Mouse (Mus musculus) kidney, embryonic 15.5 days (tissue): Measurements from ENCODE around the gene Trpm5. TPM values are rescaled to one million over a fixed set of nuclear protein-coding genes. Genes with fewer than 3 reads are reported as not detected.
A peak's percentile ranks its signal among the peaks of the same experiment; 100 is the strongest.

Experiments
- ATAC-seq: fragments of 200-750 bp; cut with Nextera tagmentation; replicated peaks from 2 replicates; pipeline ENCODE4 v1.8.0; 2017; ENCODE audit warnings: moderate TSS enrichment; ENCODE audit not compliant: low FRiP score
- H3K27ac ChIP-seq: fragments of 300-500 bp; sonication (generic); 2 replicates; pipeline ENCODE4 v1.5.1; 2015; ENCODE audit warnings: mild to moderate bottlenecking, inconsistent platforms
- H3K27me3 ChIP-seq: fragments of 300-500 bp; sonication (generic); 2 replicates; pipeline ENCODE4 v1.6.1; 2015; ENCODE audit warnings: inconsistent platforms
- H3K36me3 ChIP-seq: fragments of 300-500 bp; sonication (generic); 2 replicates; pipeline ENCODE4 v1.6.1; 2015; ENCODE audit warnings: inconsistent platforms
- H3K4me1 ChIP-seq: fragments of 300-500 bp; sonication (generic); 2 replicates; pipeline ENCODE4 v1.6.1; 2015; ENCODE audit warnings: inconsistent platforms
- H3K4me2 ChIP-seq: fragments of 300-500 bp; sonication (generic); 2 replicates; pipeline ENCODE4 v1.6.1; 2015; ENCODE audit warnings: moderate library complexity, mild to moderate bottlenecking, inconsistent platforms
- H3K4me3 ChIP-seq: fragments of 300-500 bp; sonication (generic); replicated peaks from 2 replicates; pipeline ENCODE4 v1.5.1; 2015; ENCODE audit warnings: mild to moderate bottlenecking, inconsistent platforms
- H3K9ac ChIP-seq: fragments of 300-500 bp; sonication (generic); 2 replicates; pipeline ENCODE4 v1.6.1; 2015; ENCODE audit warnings: mild to moderate bottlenecking, inconsistent platforms
- H3K9me3 ChIP-seq: fragments of 300-500 bp; sonication (generic); replicated peaks from 2 replicates; pipeline ENCODE4 v1.6.1; 2016; ENCODE audit warnings: inconsistent platforms
- WGBS: fragments of 180-500 bp; shearing (Covaris S2); methylation state at CpG from one replicate; pipeline ENCODE4 v1.1.7; 2015; ENCODE audit warnings: mixed read lengths; 5-methylcytosine and 5-hydroxymethylcytosine counted together
- polyA plus RNA-seq: library from polyadenylated mRNA; unstranded; fragments of >200 nt; fragmentation: Nextera tagmentation; extraction: Ambion mirVana; gene quantifications from 2 replicates; pipeline ENCODE4 v1.2.1, GENCODE M21; 2015

Trpm5 gene
- 7.1 and 8.2 TPM in 2 replicates for polyA plus RNA-seq

GRCm38 (mm10) chr7:143094592-143095553 is at the start of gene Trpm5:
Gene Trpm5, minus strand, starts transcription at chr7:143094642.
- Histone ChIP-seq H3K36me3 (no peaks in the 10 kb centered on the region), H3K4me2 (no peak within 1 kb of the TSS), H3K4me1 (no peaks in the 10 kb centered on the region), H3K27me3 (no peaks in the 10 kb centered on the region), H3K9me3 (no peaks in the 10 kb centered on the region), H3K4me3 (no peak within 1 kb of the TSS), H3K9ac (no peak within 1 kb of the TSS), H3K27ac (no peak within 1 kb of the TSS)
- 41% methylated on average over 10 of the region's 10 CpGs for WGBS
- peak; percentile 41; the same call in 1 of the 2 replicates for ATAC-seq

DNA sequence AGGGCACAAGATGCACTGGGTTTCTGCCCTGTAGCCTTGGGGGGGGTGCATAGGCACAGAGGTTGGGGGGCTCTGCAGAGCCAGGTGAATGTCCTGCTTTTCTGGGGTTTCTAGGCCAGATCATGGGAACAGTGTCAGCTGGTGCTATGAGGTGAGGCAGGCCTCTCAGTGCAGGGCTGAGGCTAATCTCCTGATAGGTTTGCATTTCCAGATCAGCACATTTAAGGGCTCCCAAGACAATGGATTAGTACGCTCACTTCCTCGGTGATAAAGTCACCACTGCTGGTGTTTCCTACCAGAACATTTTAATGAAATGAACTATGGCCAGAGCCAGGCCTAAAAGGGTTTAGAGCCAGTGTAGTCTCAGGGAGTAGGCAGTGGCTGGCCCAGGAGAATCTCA is 48.2 kb upstream of the Trpm5 start:
- H3K27ac ChIP-seq, result no peak overlapping the region
- 89% methylated on average over 2 of the region's 2 CpGs for WGBS
- no peaks in the 10 kb centered on the region for H3K27me3 ChIP-seq
- no peaks in the 10 kb centered on the region for H3K9me3 ChIP-seq
- H3K36me3 ChIP-seq, result no peaks in the 10 kb centered on the region
- ATAC-seq, result no peak
- H3K4me1 ChIP-seq, result peaks cover 7% of the 10 kb centered on the region
- H3K9ac ChIP-seq, result no peak overlapping the region
- no peak overlapping the region for H3K4me3 ChIP-seq
- H3K4me2 ChIP-seq, result no peak overlapping the region

DNA sequence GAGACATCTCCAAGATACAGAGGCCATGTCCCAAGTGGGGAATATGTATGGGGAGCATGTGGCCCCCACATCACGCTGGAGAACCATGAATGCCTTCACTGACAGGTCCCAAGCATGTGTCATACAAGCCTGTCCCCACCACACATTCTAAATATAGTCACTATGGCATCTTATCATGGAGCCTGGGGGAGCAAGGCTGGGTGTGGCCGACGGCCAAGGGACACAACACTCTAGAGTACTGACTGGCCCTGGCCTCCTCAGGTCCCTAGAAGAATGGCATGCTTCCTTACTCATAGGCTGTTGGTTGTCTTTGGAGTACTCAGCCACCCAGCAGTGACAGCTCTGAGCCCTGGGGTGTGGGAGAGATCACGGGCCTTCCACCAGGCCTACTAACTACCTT is 45.5 kb upstream of the Trpm5 start:
- WGBS, result 82% methylated on average over 4 of the region's 4 CpGs
- H3K4me1 ChIP-seq, result peaks cover 10% of the 10 kb centered on the region; the same call in 1 of the 2 replicates
- H3K4me2 ChIP-seq, result no peak overlapping the region
- no peaks in the 10 kb centered on the region for H3K36me3 ChIP-seq
- no peak overlapping the region for H3K9ac ChIP-seq
- no peaks in the 10 kb centered on the region for H3K27me3 ChIP-seq
- no peak for ATAC-seq
- H3K27ac ChIP-seq, result no peak overlapping the region
- H3K9me3 ChIP-seq, result no peaks in the 10 kb centered on the region
- no peak overlapping the region for H3K4me3 ChIP-seq

- Histone ChIP-seq H3K9ac (no peak overlapping the region), H3K27ac (no peak overlapping the region), H3K4me2 (no peak overlapping the region), H3K9me3 (no peaks in the 10 kb centered on the region), H3K27me3 (no peaks in the 10 kb centered on the region), H3K4me3 (no peak overlapping the region), H3K4me1 (peaks cover 10% of the 10 kb centered on the region; the same call in 1 of the 2 replicates), H3K36me3 (no peaks in the 10 kb centered on the region)
- WGBS, result 36% methylated on average over 1 of the region's 1 CpGs
- ATAC-seq, result no peak
Measured at GRCm38 (mm10) chr7:143138789-143139188, 44.3 kb upstream of the Trpm5 start.

DNA sequence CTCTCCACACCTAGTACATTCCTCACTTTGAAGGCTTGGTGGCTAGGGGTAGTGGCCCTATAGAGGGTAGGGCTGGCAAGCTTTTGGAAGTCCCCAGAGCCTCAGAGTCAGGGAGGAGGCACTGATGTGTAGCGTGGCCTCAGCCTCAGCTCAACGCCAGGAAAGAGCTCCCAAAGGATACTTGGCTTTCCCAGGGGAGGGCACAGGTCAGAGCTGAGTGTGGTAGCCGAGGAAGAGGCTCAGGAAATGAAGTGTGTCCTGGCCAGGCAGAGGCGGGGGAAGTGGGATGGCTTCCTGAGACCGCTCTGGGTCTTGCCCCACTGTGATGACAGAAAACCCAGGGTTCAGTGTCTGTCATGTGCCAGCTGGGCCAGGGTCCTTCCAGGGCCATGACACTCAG is 42.1 kb upstream of the Trpm5 start:
- no peaks in the 10 kb centered on the region for H3K27me3 ChIP-seq
- no peak overlapping the region for H3K27ac ChIP-seq
- no peak overlapping the region for H3K9ac ChIP-seq
- H3K4me2 ChIP-seq, result no peak overlapping the region
- peaks cover 10% of the 10 kb centered on the region; the same call in 1 of the 2 replicates for H3K4me1 ChIP-seq
- H3K4me3 ChIP-seq, result no peak overlapping the region
- H3K9me3 ChIP-seq, result no peaks in the 10 kb centered on the region
- WGBS, result 26% methylated on average over 5 of the region's 5 CpGs
- H3K36me3 ChIP-seq, result no peaks in the 10 kb centered on the region
- no peak; the same call in 1 of the 2 replicates for ATAC-seq

DNA sequence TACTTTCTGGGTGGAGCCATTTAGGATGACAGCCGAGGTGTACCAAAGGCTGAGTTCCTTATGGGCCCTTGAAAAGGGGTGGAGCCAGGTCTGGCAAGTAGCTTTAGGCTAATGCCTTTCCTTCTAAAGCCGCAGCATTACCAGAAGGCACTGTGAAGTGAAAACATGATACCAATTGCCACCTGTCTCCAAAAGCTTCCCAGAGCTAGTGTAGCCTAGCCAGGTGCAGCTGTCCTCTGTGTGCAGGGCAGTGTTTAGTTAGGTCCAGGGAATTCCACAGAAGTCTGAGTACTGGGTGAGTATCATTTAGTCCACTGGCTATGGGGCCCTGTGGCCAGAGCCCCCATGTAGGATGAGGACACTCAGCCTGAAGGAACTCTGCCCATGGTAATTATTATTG is 41.7 kb upstream of the Trpm5 start:
- WGBS, result 45% methylated on average over 2 of the region's 2 CpGs
- no peak for ATAC-seq
- Histone ChIP-seq H3K36me3 (no peaks in the 10 kb centered on the region), H3K27me3 (no peaks in the 10 kb centered on the region), H3K4me3 (no peak overlapping the region), H3K4me1 (peaks cover 10% of the 10 kb centered on the region; the same call in 1 of the 2 replicates), H3K9me3 (no peaks in the 10 kb centered on the region), H3K4me2 (no peak overlapping the region), H3K9ac (no peak overlapping the region), H3K27ac (no peak overlapping the region)

DNA sequence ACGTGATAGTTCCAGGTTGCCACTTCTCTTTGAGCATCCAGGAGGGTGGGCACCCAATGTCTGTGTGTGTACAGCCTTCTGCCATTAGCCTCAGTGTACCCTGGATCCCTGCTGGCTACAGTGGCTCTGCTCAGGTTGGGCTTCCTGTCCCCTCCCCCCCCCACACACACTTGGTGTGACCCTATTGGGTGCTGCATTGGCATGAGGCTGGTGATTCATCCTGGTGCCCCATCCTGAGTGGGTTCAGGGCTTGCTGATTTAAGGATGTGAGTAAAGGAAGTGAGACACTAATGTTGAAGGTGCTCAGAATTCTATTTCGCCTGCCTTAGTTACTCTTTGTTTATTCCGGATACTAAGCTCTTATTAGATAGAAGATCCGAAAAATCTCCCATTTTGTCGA is 38.4 kb upstream of the Trpm5 start:
- 83% methylated on average over 5 of the region's 5 CpGs for WGBS
- ATAC-seq, result no peak
- Histone ChIP-seq H3K4me2 (no peak overlapping the region), H3K4me3 (no peak overlapping the region), H3K9ac (no peak overlapping the region), H3K4me1 (peaks cover 10% of the 10 kb centered on the region; the same call in 1 of the 2 replicates), H3K27me3 (no peaks in the 10 kb centered on the region), H3K36me3 (no peaks in the 10 kb centered on the region), H3K27ac (no peak overlapping the region), H3K9me3 (no peaks in the 10 kb centered on the region)

- 53% methylated on average over 3 of the region's 3 CpGs for WGBS
- Histone ChIP-seq H3K4me2 (peak overlapping the region; percentile 36; the same call in 1 of the 2 replicates), H3K27me3 (peaks cover 4% of the 10 kb centered on the region; the same call in 1 of the 2 replicates), H3K27ac (peak overlapping the region; percentile 90), H3K36me3 (no peaks in the 10 kb centered on the region), H3K4me1 (peaks cover 42% of the 10 kb centered on the region), H3K9me3 (no peaks in the 10 kb centered on the region), H3K9ac (no peak overlapping the region), H3K4me3 (no peak overlapping the region)
- ATAC-seq, result no peak; the same call in 1 of the 2 replicates
Measured at GRCm38 (mm10) chr7:143124902-143125301, 30.5 kb upstream of the Trpm5 start.

GRCm38 (mm10) chr7:143123876-143124669 is 29.6 kb upstream of the Trpm5 start:
- Histone ChIP-seq H3K4me2 (peak overlapping the region; percentile 36; the same call in 1 of the 2 replicates), H3K9ac (no peak overlapping the region), H3K9me3 (no peaks in the 10 kb centered on the region), H3K27me3 (peaks cover 4% of the 10 kb centered on the region; the same call in 1 of the 2 replicates), H3K36me3 (no peaks in the 10 kb centered on the region), H3K4me3 (no peak overlapping the region), H3K27ac (peak overlapping the region; percentile 90), H3K4me1 (peaks cover 50% of the 10 kb centered on the region)
- peak; percentile 92 for ATAC-seq
- WGBS, result 12% methylated on average over 6 of the region's 6 CpGs

GRCm38 (mm10) chr7:143122191-143122590 is 27.7 kb upstream of the Trpm5 start:
- peak overlapping the region; percentile 48; the same call in 1 of the 2 replicates for H3K27ac ChIP-seq

GRCm38 (mm10) chr7:143119826-143120225 is 25.4 kb upstream of the Trpm5 start:
- 66% methylated on average over 3 of the region's 3 CpGs for WGBS
- no peak overlapping the region for H3K4me2 ChIP-seq
- no peak for ATAC-seq
- H3K27ac ChIP-seq, result peak overlapping the region; percentile 89
- H3K4me3 ChIP-seq, result no peak overlapping the region
- no peaks in the 10 kb centered on the region for H3K36me3 ChIP-seq
- no peaks in the 10 kb centered on the region for H3K9me3 ChIP-seq
- no peak overlapping the region for H3K9ac ChIP-seq
- peaks cover 52% of the 10 kb centered on the region for H3K4me1 ChIP-seq
- H3K27me3 ChIP-seq, result no peaks in the 10 kb centered on the region

More at GRCm38 (mm10) chr7:143122191-143122590, 27.7 kb upstream of the Trpm5 start:
- Histone ChIP-seq H3K4me3 (no peak overlapping the region), H3K9me3 (no peaks in the 10 kb centered on the region), H3K4me2 (no peak overlapping the region), H3K9ac (no peak overlapping the region), H3K4me1 (peaks cover 59% of the 10 kb centered on the region), H3K27me3 (peaks cover 4% of the 10 kb centered on the region; the same call in 1 of the 2 replicates), H3K36me3 (no peaks in the 10 kb centered on the region)
- 87% methylated on average over 5 of the region's 5 CpGs for WGBS
- ATAC-seq, result no peak
